Mouse (Mus musculus) T-helper 2 cell (primary cell): ENCODE results near the gene Mettl26.

Experiments used
- in situ Hi-C: fragments of 300-600 bp; cut with MboI, MseI; formaldehyde crosslinking; loops from one replicate; pipeline ENCODE4 v1.15.1; 2025; ENCODE audit warnings: high pct_unique_total_duplicates

Mettl26 gene

GRCm38 (mm10) chr17:25880196-25880910 is 5.5 kb downstream of the Mettl26 start, which contains the start of gene Wfikkn1:
Gene Wfikkn1 (minus strand): TSS chr17:25880858.
- in situ Hi-C loops, result no loop called here

DNA sequence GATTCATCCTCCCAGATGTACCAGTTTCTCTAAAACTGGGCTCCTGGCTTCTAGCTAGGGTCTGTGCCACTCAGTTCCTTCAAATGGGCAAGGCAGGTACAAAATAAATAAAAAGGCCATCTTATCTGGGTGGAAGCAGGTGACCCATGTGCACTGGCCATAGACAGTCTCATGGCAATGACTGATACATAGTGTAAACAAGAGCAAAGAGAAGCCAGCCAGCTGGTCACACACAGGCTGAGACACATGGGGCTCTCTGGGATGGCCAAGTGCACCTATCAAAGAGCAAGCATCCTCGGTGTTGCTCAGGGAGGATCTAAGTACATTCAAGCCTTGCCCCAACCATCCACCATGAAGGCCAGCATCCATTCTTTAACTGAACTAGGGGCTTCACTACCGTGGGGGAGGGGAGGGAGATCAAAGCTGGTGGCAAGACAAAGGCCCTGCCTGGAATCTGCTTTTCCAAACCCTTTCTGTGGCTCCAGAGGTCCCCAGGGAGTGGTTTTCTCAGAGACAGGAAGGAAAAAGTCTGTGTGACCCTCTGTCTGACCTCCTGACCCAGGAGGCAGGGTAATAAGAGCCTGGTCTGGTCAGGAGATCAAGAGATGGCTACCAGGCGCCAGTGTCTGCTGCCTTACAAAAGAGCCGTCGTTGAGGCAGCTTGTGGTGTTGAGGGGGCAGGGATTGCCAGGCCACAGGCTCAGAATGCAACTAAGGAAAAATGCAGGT is 6.2 kb downstream of the Mettl26 start:
- in situ Hi-C loops, result no loop called here

GRCm38 (mm10) chr17:25881691-25882090 is 6.8 kb downstream of the Mettl26 start:
- in situ Hi-C loops, result no loop called here

DNA sequence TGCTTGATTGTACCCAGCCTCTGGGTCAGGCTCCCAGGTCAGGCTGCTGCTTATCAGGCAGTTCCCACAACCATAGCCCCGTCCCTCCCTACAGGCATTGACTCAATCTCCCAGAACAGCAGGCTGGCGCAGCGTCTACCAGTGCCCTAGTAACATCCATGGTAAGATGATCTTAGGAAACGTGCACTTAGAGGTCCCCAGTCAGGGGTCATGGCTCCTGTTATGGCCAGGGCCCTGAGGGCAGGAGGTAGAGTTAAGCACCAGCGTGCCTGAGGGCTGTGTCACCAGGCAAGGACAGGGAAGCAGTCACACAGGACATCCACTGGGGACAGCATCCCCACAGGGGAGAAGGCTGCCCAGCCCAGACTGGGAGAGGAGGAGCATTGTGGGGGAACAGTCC is 7.4 kb downstream of the Mettl26 start:
- in situ Hi-C loops, result no loop called here

GRCm38 (mm10) chr17:25883268-25883667 is 8.4 kb downstream of the Mettl26 start:
- in situ Hi-C loops, result no loop called here

- in situ Hi-C loops, result no loop called here
Measured at GRCm38 (mm10) chr17:25883824-25884223, 8.9 kb downstream of the Mettl26 start.

DNA sequence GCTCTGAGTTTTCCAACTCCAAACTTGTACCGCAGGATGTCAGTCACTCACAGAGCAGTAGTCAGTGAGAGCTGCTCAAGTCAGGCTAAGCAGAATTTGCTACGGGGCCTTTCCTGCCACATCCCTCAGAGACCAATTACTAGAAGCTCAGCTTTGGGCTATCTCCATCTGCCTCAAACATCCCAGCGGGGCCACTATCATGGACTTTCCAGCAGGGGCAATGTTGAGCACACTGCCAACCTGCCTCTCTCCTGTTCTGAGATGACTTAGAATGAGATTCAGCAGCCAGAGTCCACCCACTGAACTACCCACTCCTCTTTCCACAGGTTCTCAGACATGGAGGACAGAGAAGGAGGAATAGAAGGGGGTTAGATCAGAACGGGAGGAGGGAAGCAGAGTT is 10.8 kb downstream of the Mettl26 start:
- in situ Hi-C loops, result no loop called here

GRCm38 (mm10) chr17:25886806-25887205 is 11.9 kb downstream of the Mettl26 start:
- in situ Hi-C loops, result no loop called here

GRCm38 (mm10) chr17:25887467-25887866 is 12.6 kb downstream of the Mettl26 start:
- in situ Hi-C loops, result no loop called here

GRCm38 (mm10) chr17:25888837-25889236 is 14.0 kb downstream of the Mettl26 start:
- in situ Hi-C loops, result no loop called here

DNA sequence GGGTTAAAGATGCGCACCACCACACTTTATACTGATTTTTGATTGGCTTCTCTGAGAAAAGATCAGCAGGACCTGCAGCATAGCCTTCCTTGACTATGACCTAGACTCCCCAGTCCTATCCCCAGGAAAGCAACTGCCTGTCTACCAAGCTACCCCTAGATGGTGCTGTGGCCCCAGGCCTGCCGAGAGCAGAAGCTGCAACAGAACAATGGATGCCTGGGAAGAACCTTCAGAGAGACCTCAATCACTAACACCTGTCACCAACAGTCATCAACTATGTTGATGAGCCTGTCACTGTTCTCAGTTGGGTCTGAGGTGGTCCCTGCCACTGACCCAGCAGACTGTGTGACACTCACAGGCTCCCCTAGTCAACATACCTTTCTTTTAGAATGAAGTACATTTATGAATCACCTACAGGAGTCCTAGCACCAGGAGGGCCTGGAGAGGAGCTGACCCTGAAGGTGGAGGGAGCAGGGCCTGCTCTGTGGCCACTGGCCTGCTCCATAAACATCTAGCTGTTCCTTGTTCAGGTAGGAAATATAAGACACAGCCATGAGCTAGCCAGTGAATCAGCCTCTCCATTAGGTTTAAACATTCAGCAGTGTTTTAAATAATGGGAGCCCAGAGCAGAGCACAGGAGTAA is 19.2 kb downstream of the Mettl26 start:
- in situ Hi-C loops, result loop anchor here (5.0 kb wide), 1 partner anchor 118 kb away; no protein-coding TSS in a partner anchor

GRCm38 (mm10) chr17:25895415-25895814 is 20.5 kb downstream of the Mettl26 start:
- in situ Hi-C loops, result no loop called here

- in situ Hi-C loops, result no loop called here
Measured at GRCm38 (mm10) chr17:25895891-25896290, 21.0 kb downstream of the Mettl26 start.

DNA sequence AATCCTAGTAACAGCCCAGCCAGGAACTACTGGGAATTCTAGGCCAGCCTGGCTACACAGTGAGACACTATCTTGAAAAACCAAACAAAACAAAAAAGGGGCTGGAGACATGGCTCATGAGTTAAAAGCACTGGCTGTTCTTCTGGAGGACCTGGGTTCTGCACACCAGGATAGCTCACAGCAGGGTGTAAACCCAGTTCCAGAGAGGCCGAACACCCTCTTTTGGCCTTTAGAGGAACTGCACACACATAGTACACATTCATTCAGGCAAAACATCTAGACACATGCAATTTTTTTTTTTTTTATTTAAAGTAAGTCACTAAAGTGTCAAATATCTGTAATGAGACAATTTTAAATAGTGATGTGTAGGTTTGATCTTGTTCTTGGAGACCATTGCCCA is 25.3 kb downstream of the Mettl26 start:
- in situ Hi-C loops, result no loop called here

DNA sequence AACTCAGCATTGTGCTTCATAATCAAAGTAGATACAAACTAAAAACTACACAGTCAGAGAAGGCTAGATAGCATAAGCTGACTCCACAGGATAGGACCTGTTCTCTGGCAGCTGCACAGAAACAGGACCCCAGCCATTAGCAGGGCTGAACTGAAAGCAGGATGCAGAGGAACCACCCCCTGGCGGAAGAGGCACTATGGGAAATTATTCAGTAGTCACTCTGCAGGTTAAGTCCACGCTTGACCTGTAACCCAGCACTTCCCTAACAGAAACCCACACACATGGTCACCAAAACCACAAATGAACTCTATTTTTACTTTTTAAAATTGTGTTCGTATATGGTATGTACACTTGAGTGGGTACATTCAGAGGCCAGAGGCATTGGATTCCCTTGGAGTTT is 28.2 kb downstream of the Mettl26 start:
- in situ Hi-C loops, result no loop called here

- in situ Hi-C loops, result no loop called here
Measured at GRCm38 (mm10) chr17:25907640-25908039, 32.8 kb downstream of the Mettl26 start.

GRCm38 (mm10) chr17:25911816-25912215 is 36.9 kb downstream of the Mettl26 start:
- in situ Hi-C loops, result no loop called here

DNA sequence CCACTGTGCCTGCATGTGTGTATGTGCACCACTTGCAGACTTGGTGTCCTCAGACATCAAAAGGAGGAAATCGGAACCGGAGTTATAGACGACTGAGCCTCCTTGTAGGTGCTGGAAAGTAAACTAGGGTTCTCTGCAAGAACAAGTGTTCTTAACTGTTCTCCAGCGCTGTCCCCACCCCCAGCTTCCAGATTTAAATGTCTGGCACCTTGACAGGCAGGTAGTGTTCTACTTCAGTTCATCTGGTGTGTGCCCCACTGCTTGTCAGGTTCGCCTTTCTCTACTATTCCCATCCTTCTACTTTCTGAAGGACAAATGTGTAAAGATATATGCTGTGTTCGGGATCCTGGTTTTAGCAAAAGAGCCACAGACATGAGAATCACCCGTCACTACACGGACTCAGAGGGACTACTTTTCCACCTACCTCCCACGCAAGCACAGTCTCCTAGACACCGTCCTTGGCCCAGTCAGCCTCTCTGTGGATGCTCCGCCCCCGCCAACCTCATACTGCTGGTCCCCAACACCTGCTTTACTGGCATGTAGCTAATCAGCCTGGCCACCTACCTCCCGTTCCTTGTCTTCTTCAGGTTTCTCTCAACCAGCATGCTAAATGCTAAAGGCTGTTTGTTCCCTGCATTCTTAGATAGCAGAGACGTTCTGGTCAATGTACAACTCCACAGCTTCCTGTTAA is 38.5 kb downstream of the Mettl26 start:
- in situ Hi-C loops, result no loop called here

DNA sequence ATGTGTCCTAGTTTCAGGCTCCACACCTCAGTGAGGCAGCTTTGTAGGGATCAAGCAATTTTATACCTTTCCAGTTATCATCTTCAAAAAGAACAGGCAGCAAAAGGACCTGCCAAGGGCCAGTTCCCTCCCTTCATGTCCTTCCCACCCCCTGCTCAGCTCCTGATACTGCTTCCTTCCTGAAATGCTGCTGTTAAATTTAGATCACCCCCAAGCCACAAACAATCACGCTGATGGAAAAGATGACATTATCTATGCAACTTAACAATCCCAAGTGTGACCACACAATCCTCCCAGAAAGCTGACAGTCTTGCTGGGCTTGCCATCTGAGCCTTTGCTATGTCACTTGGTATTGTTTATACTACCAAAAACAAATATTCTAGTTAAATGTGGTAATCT is 39.0 kb downstream of the Mettl26 start:
- in situ Hi-C loops, result no loop called here

DNA sequence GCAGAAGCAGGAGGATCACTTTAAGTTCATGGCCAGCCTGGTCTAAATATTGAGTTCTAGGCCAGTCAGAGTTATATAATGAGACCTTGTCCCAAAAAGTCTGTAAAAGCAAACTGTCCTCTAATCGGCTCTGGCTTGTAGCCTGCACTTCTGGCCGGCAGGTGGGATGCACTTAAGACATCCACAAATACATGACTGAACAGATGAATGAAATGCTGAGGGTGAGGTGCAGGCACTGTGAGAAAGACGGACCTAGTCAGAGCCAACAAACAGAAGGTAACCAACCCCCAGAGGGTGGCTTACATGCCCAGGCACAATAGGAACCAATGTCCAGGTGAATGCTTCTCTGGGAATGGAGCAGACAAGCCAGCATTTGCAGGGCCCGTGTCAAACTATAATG is 39.4 kb downstream of the Mettl26 start:
- in situ Hi-C loops, result no loop called here

DNA sequence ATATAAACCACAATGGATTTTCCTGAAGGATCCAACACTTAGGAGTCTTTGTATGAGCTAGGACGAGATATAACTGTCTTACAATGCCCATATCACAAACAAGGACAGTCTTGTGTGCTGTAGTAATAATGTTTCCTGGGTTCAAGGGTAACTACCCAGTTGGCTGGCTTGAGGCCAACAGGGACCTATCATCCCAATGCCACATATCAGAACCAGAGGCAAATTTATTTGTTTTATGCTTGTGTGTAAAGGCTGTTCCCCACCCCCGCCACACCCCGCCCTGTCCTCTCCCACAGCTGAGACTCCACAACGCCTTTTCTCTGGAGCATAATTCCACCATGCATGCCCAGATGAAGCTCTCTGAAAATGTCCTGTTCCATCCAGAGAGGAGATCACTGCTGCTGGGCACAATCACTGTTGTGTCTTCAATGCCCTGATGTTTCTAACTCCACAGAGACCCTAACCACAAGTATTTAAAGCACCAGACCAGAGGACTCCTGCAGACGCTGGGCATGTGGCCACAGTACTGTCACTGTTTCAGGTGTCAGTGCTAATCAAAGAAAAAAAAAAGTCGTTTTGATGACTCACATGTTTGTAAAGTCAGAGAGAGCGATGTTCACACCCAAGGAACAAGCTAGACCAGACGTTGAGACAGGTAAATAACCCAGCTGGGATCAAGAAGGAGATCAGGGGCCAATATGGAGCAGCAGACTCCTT is 42.2 kb downstream of the Mettl26 start:
- in situ Hi-C loops, result no loop called here
